Mouse (Mus musculus): Measurements from ENCODE around the gene Gm6525.

Gm6525 gene

GRCm38 (mm10) chr3:84215253-84215652 lies 41.3 kb downstream of the Gm6525 start:
- DNase-seq (ENCODE audit: low spot score), result no peak

- DNase-seq (ENCODE audit: low spot score), result no peak
These were observed 41.9 kb downstream of the Gm6525 start for GRCm38 (mm10) chr3:84215743-84216360.

DNA sequence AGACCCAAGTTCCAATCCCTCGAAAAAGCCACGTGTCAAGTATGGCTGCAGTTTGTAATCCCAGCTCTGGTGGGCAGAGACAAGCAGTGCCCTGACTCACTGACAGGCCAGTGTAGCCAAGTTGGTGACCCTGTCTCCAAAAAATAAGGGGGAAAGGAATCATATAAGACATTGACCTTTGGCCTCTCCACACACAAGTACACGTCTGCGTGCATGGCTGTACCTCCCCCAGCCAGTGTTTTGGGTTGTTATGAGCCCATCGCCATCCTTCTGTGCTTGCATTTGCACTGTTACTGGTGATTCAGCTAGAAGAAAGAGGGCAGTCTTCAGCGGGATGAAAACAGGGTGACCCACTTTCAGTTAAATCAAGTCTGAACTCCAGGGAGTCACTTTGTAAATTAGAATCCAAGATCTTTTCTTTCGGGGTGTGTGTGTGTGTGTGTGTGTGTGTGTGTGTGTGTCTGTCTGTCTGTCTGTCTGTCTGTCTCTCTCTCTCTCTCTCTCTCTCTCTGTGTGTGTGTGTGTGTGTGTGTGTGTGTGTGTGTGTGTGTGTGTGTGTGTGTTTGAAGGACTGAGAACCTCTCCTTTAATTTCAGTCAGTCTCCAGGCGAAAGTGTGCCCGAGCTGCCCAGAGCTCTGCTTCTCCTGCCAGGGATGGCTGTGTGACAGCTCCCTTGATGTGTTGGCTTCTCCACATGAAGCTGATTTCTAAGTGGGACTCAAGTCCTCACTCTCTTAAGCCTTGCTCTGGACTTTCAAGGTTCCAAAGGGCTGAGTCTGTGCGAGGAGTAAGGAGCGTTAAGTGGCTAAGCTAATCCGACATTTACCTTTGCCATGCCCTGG lies 43.4 kb downstream of the Gm6525 start:
- DNase-seq (ENCODE audit: low spot score), result no peak

- no peak for DNase-seq (ENCODE audit: low spot score)
These were observed 44.1 kb downstream of the Gm6525 start for GRCm38 (mm10) chr3:84217961-84218351.

- no peak for DNase-seq (ENCODE audit: low spot score)
These were observed 44.6 kb downstream of the Gm6525 start for GRCm38 (mm10) chr3:84218498-84218897.

DNA sequence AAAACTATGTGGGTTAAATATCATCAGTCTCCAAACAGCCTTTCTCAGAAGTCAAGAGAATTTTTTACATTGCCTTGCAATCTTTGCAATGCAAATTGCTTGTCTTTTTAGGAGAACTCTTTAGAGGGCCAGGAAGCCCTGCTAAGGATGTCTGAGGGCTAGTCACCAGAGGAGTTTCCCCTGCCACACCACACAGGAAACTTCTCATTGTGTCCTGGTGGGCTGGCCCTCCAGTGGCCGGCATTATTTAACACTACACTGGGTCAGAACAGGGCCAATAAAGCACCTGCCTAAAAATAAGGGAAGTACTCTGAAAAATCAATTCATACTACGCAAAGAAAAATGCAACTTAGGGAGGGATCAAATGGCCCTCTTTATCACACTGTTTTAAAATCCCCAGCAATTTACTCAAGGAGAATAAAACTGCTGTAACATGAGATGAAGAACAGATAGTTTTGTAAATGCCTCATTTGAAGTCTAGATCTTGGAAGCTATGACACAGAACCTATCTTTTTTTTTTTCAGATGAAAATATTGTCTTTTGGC lies 45.3 kb downstream of the Gm6525 start:
- no peak for DNase-seq (ENCODE audit: low spot score)

DNA sequence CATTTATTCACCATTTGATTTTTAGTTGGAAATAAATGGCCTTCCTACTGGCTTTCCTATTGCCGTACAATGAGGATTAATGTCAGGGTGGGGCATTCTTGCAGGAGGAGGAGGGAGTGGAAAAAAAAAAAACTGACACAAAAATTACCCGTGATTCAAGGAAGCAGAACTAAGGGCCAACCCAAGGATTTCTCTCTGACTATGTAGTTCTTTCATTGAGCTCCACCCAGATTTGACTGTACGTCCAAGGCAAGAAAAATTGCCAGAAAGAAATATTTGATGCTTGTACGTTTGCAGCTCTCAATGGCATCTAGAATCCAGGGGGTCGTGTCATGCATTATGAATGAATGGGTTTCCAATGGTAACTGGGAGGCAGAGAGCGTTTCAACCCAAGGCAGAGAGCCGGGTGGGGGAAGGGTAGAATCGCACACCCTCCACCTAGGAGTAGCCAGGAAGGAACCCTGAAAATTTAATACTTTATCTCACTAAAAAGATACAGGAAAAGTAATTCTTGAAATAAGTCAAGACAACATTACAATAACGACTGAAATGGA lies 45.9 kb downstream of the Gm6525 start:
- no peak for DNase-seq (ENCODE audit: low spot score)

GRCm38 (mm10) chr3:84220326-84220725 lies 46.4 kb downstream of the Gm6525 start:
- DNase-seq (ENCODE audit: low spot score), result no peak

GRCm38 (mm10) chr3:84220748-84221147 lies 46.8 kb downstream of the Gm6525 start:
- no peak for DNase-seq (ENCODE audit: low spot score)

Data from ovary, postnatal 14 days (tissue).